23 mouse cellular contexts compared by ENCODE assay signal in the genomic region with DNA sequence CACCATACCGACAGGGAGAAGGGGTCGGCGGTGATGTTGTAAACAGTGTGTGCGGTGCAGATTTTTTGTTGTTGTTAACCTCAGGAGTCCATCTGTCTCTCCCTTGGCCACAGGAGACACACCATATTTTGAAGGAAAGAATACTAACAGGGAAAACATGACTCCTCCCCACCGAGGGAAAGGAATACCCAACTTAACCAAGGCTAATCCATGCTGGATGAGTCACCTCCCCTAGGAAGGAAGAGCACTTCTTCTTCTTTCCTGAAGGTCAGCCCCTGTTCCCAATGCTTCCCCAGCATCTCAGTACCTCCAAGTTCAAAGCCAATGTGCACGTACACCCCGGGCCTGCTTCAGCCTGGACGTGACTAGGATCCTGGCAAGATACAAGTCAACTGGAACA.
DNase-seq lines count a peak whose midpoint lies in the region; ATAC-seq and TF ChIP-seq lines count a peak whose summit lies in the region.
"Had no signal": no experiment of that assay in that cellular context is flagged by ENCODE, and none has a peak within 500 bp of the region (broad histone marks: within the 10 kb centered on the region; RNA-seq: fewer than 3 reads in every experiment).

No protein-coding gene starts in this region.

- WGBS in heart, embryonic 13.5 days = 81% methylated on average over 8 of the region's 8 CpGs
- WGBS in kidney, adult 2 months = 77% methylated on average over 8 of the region's 8 CpGs
- 81% methylated on average over 8 of the region's 8 CpGs for WGBS in kidney, embryonic 14.5 days
- 73% methylated on average over 8 of the region's 8 CpGs for WGBS in embryonic facial prominence, embryonic 14.5 days
- WGBS in macrophage (ENCODE audit: missing documents) = 94% methylated on average over 8 of the region's 8 CpGs
- 88% methylated on average over 8 of the region's 8 CpGs for WGBS in midbrain, embryonic 16.5 days
- 94% methylated on average over 8 of the region's 8 CpGs for WGBS in midbrain, embryonic 14.5 days

- H3K4me3 ChIP-seq in heart, embryonic 13.5 days = no peak overlapping the region
- no peak overlapping the region for H3K4me3 ChIP-seq in kidney, adult 2 months (ENCODE audit: insufficient read depth, low read depth, low read length)
- H3K4me3 ChIP-seq in kidney, embryonic 14.5 days (ENCODE audit: low read length) = no peak overlapping the region
- H3K4me3 ChIP-seq in embryonic facial prominence, embryonic 14.5 days (ENCODE audit: low read depth, low read length) = no peak overlapping the region
- no peak overlapping the region for H3K4me3 ChIP-seq in macrophage (ENCODE audit: inconsistent target)
- no peak overlapping the region for H3K4me3 ChIP-seq in midbrain, embryonic 16.5 days (ENCODE audit: low read depth, low read length)
- no peak overlapping the region for H3K4me3 ChIP-seq in midbrain, embryonic 14.5 days (replicated peaks; ENCODE audit: low read depth, low read length)
- H3K4me3 ChIP-seq: forebrain, embryonic 12.5 days; hindbrain, embryonic 13.5 days; layer of hippocampus, adult 2 months; stomach, embryonic 15.5 days had no signal

- H3K9ac ChIP-seq in heart, embryonic 13.5 days = no peak overlapping the region
- no peak overlapping the region for H3K9ac ChIP-seq in kidney, embryonic 14.5 days (ENCODE audit: low read depth, low read length)
- H3K9ac ChIP-seq in embryonic facial prominence, embryonic 14.5 days (ENCODE audit: low read depth, low read length) = no peak overlapping the region
- H3K9ac ChIP-seq in midbrain, embryonic 16.5 days (ENCODE audit: low read depth, low read length) = no peak overlapping the region
- no peak overlapping the region for H3K9ac ChIP-seq in midbrain, embryonic 14.5 days (replicated peaks; ENCODE audit: low read length)
- H3K9ac ChIP-seq: forebrain, embryonic 12.5 days; forebrain, postnatal 0 days; hindbrain, embryonic 13.5 days; liver, embryonic 14.5 days; stomach, embryonic 15.5 days had no signal

- no peak for TF ChIP-seq CTCF in kidney, adult 2 months (conservative IDR thresholded peaks at IDR 0.05; ENCODE audit: insufficient read depth, insufficient read length, low read depth, low read length)

- H3K9me3 ChIP-seq in heart, embryonic 13.5 days = no peaks in the 10 kb centered on the region
- H3K9me3 ChIP-seq in kidney, embryonic 14.5 days (ENCODE audit: control insufficient read depth, low read length) = no peaks in the 10 kb centered on the region
- no peaks in the 10 kb centered on the region for H3K9me3 ChIP-seq in embryonic facial prominence, embryonic 14.5 days (ENCODE audit: control insufficient read depth, low read length)
- H3K9me3 ChIP-seq in midbrain, embryonic 16.5 days (replicated peaks; ENCODE audit: control insufficient read depth, low read length, poor library complexity, severe bottlenecking) = no peaks in the 10 kb centered on the region
- no peaks in the 10 kb centered on the region for H3K9me3 ChIP-seq in midbrain, embryonic 14.5 days (ENCODE audit: control insufficient read depth, low read length)
- H3K9me3 ChIP-seq: forebrain, embryonic 12.5 days; hindbrain, embryonic 13.5 days; stomach, embryonic 15.5 days had no signal

- intact Hi-C loops in heart, postnatal 25 days (cut with DNase I) = no loop called here

- H3K27me3 ChIP-seq in heart, embryonic 13.5 days (replicated peaks) = no peaks in the 10 kb centered on the region
- H3K27me3 ChIP-seq in kidney, adult 2 months (replicated peaks; ENCODE audit: control insufficient read depth, insufficient read depth, low read length) = no peaks in the 10 kb centered on the region
- no peaks in the 10 kb centered on the region for H3K27me3 ChIP-seq in kidney, embryonic 14.5 days (ENCODE audit: control insufficient read depth, insufficient read depth, low read length)
- H3K27me3 ChIP-seq in embryonic facial prominence, embryonic 14.5 days (replicated peaks; ENCODE audit: control insufficient read depth, insufficient read depth, low read length) = no peaks in the 10 kb centered on the region
- no peaks in the 10 kb centered on the region for H3K27me3 ChIP-seq in midbrain, embryonic 16.5 days (ENCODE audit: control insufficient read depth, insufficient read depth, low read depth, low read length)
- no peaks in the 10 kb centered on the region for H3K27me3 ChIP-seq in midbrain, embryonic 14.5 days (ENCODE audit: control insufficient read depth, insufficient read depth, low read length)
- H3K27me3 ChIP-seq: CH12.LX; forebrain, embryonic 12.5 days; hindbrain, embryonic 13.5 days; stomach, embryonic 15.5 days had no signal

- no peak for TF ChIP-seq POLR2A in kidney, adult 2 months (IDR thresholded peaks at IDR 0.05; ENCODE audit: low read depth, low read length)

- ATAC-seq in heart, embryonic 13.5 days (ENCODE audit: extremely low read depth, insufficient number of reproducible peaks, low FRiP score, low TSS enrichment) = no peak
- no peak for ATAC-seq in kidney, embryonic 14.5 days (ENCODE audit: low FRiP score, low TSS enrichment)
- ATAC-seq in embryonic facial prominence, embryonic 14.5 days (ENCODE audit: low read depth) = no peak
- ATAC-seq in midbrain, embryonic 16.5 days = no peak
- ATAC-seq in midbrain, embryonic 14.5 days (ENCODE audit: low FRiP score, low TSS enrichment) = no peak
- ATAC-seq: forebrain, postnatal 0 days had no signal

- H3K4me1 ChIP-seq in heart, embryonic 13.5 days = peaks cover 46% of the 10 kb centered on the region
- H3K4me1 ChIP-seq in kidney, adult 2 months (ENCODE audit: control insufficient read depth, insufficient read depth, low read length) = peaks cover 34% of the 10 kb centered on the region
- peaks cover 4% of the 10 kb centered on the region; the same call in 1 of the 2 replicates for H3K4me1 ChIP-seq in kidney, embryonic 14.5 days (ENCODE audit: control insufficient read depth, insufficient read depth, low read length)
- peaks cover 35% of the 10 kb centered on the region for H3K4me1 ChIP-seq in embryonic facial prominence, embryonic 14.5 days (ENCODE audit: control insufficient read depth, insufficient read depth, low read length)
- no peaks in the 10 kb centered on the region; the same call in 1 of the 2 replicates for H3K4me1 ChIP-seq in midbrain, embryonic 16.5 days (ENCODE audit: control insufficient read depth, insufficient read depth, low read length)
- peaks cover 5% of the 10 kb centered on the region; the same call in 1 of the 2 replicates for H3K4me1 ChIP-seq in midbrain, embryonic 14.5 days (ENCODE audit: control insufficient read depth, insufficient read depth, low read length)
- H3K4me1 ChIP-seq: hindbrain, embryonic 13.5 days had no signal

- H3K79me2 ChIP-seq in macrophage (ENCODE audit: inconsistent target) = peaks cover 90% of the 10 kb centered on the region

- DNase-seq in heart, postnatal 25 days (ENCODE audit: low spot score) = no peak
- no peak for DNase-seq in kidney, adult 2 months
- DNase-seq in embryonic facial prominence, embryonic 14.5 days (ENCODE audit: low spot score) = no peak
- no peak for DNase-seq in midbrain, embryonic 14.5 days
- DNase-seq: adrenal gland, postnatal 14 days; B cell, adult 2 months; cerebellum, adult 11-12 months; liver; lung, adult 2 months; lung, postnatal 10 days; right cerebral cortex, postnatal 25 days had no signal

- peaks cover 10% of the 10 kb centered on the region; the same call in 1 of the 2 replicates for H3K36me3 ChIP-seq in heart, embryonic 13.5 days
- no peaks in the 10 kb centered on the region; the same call in 1 of the 2 replicates for H3K36me3 ChIP-seq in kidney, adult 2 months (ENCODE audit: control insufficient read depth, insufficient read depth, low read length)
- H3K36me3 ChIP-seq in kidney, embryonic 14.5 days (ENCODE audit: control insufficient read depth, insufficient read depth, low read length) = peaks cover 3% of the 10 kb centered on the region; the same call in 1 of the 2 replicates
- 0 out of 2 replicates have a peak, but pooled peaks cover 12% of the 10 kb centered on the region for H3K36me3 ChIP-seq in embryonic facial prominence, embryonic 14.5 days (ENCODE audit: control insufficient read depth, insufficient read depth, low read length)
- H3K36me3 ChIP-seq in macrophage (ENCODE audit: inconsistent target) = peaks cover 48% of the 10 kb centered on the region
- no peaks in the 10 kb centered on the region for H3K36me3 ChIP-seq in midbrain, embryonic 16.5 days (ENCODE audit: control insufficient read depth, insufficient read depth, low read length)
- no peaks in the 10 kb centered on the region; the same call in 1 of the 2 replicates for H3K36me3 ChIP-seq in midbrain, embryonic 14.5 days (ENCODE audit: control insufficient read depth, insufficient read depth, low read length)
- H3K36me3 ChIP-seq: hindbrain, embryonic 13.5 days had no signal

- H3K27ac ChIP-seq in heart, embryonic 13.5 days (replicated peaks) = no peak overlapping the region; the same call in 1 of the 2 replicates
- peak overlapping the region; percentile 67 for H3K27ac ChIP-seq in kidney, adult 2 months (ENCODE audit: insufficient read depth, low read depth, low read length)
- no peak overlapping the region for H3K27ac ChIP-seq in kidney, embryonic 14.5 days (ENCODE audit: low read depth, low read length)
- peak overlapping the region; percentile 70 for H3K27ac ChIP-seq in embryonic facial prominence, embryonic 14.5 days (replicated peaks; ENCODE audit: low read depth, low read length)
- H3K27ac ChIP-seq in macrophage = 0 out of 2 replicates have a peak overlapping the region, but pooled peaks have one; percentile 60
- no peak overlapping the region for H3K27ac ChIP-seq in midbrain, embryonic 16.5 days (ENCODE audit: low read length)
- H3K27ac ChIP-seq in midbrain, embryonic 14.5 days (replicated peaks; ENCODE audit: low read depth, low read length) = no peak overlapping the region
- H3K27ac ChIP-seq: forebrain, embryonic 12.5 days; hindbrain, embryonic 13.5 days; layer of hippocampus, adult 2 months; liver, embryonic 14.5 days; stomach, embryonic 15.5 days had no signal

- peak overlapping the region; percentile 16; the same call in 1 of the 2 replicates for H3K4me2 ChIP-seq in heart, embryonic 13.5 days
- no peak overlapping the region for H3K4me2 ChIP-seq in kidney, embryonic 14.5 days (replicated peaks; ENCODE audit: low read depth, low read length)
- peak overlapping the region; percentile 44; the same call in 1 of the 2 replicates for H3K4me2 ChIP-seq in embryonic facial prominence, embryonic 14.5 days (ENCODE audit: low read depth, low read length)
- no peak overlapping the region for H3K4me2 ChIP-seq in midbrain, embryonic 16.5 days (ENCODE audit: low read length)
- H3K4me2 ChIP-seq in midbrain, embryonic 14.5 days (ENCODE audit: low read length) = no peak overlapping the region
- H3K4me2 ChIP-seq: forebrain, embryonic 12.5 days; hindbrain, embryonic 13.5 days; midbrain, embryonic 11.5 days; stomach, embryonic 15.5 days had no signal

Comparison
In these comparisons a context has a peak if more than half of its experiments do, and no peak if none do; other contexts are left out.
1. H3K27ac ChIP-seq: peak in kidney, adult 2 months (single experiment), embryonic facial prominence, embryonic 14.5 days (single experiment) and macrophage (single experiment); none in heart, embryonic 13.5 days (single experiment), kidney, embryonic 14.5 days (single experiment), midbrain, embryonic 16.5 days (single experiment) and midbrain, embryonic 14.5 days (single experiment).
2. H3K4me2 ChIP-seq: peak in heart, embryonic 13.5 days (single experiment) and embryonic facial prominence, embryonic 14.5 days (single experiment); none in kidney, embryonic 14.5 days (single experiment), midbrain, embryonic 16.5 days (single experiment) and midbrain, embryonic 14.5 days (single experiment).